Mouse (Mus musculus): ENCODE results near the gene Psmb6.

- TF ChIP-seq POLR2A (IDR thresholded peaks at IDR 0.05; ENCODE audit: insufficient read depth, low read depth, low read length), result no peak
- no peak for TF ChIP-seq CTCF (IDR thresholded peaks at IDR 0.05; ENCODE audit: insufficient read depth, low read depth, low read length)
These were observed 13.3 kb upstream of the Psmb6 start for GRCm38 (mm10) chr11:70511825-70512224.

All from olfactory bulb, adult 2 months (tissue).